Mouse (Mus musculus): ENCODE results near the gene Tkt. TPM values are rescaled to one million over a fixed set of nuclear protein-coding genes. Genes with fewer than 3 reads are reported as not detected.

Tkt gene
- total RNA-seq, 2 experiments from 2014 or later = 314 to 322 TPM

DNA sequence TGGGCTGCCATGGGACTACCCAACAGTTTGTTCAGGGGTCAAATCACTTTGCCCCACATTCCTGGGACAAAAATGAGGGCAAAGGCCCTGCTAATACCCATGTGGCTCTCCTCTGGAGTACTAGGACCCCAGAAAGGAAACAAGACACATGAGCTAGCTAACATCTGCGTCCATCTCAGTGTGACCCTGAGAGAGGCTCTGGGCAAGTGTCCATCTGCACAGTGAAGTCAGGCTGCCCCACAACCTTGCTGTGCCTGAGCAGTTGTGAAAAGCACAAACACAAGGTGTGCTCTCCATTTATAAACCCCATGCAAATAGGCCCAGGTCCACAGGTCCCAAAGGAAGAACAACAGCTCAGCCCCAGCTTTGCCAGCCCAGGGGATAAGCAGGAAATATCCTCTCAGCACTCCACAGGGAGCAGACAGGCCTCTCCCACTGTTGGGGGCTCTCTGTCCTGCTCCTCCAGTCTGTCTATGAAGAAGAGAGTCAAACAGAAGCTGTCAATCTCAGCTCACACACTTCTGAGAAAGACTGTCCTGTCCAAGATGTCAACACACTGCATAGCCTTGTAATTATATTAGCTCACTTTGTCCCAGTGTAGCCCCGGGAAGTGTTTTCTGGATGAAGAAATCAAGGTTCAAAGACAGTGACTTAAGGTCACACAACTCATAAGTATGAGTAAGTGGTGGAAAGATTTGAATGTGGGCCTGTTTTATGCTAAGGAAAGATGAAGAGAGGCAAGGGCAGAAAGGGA, 65.0 kb downstream of the Tkt start:
- intact Hi-C loops (cut with DNase I) = no loop called here
- no peak for DNase-seq

DNA sequence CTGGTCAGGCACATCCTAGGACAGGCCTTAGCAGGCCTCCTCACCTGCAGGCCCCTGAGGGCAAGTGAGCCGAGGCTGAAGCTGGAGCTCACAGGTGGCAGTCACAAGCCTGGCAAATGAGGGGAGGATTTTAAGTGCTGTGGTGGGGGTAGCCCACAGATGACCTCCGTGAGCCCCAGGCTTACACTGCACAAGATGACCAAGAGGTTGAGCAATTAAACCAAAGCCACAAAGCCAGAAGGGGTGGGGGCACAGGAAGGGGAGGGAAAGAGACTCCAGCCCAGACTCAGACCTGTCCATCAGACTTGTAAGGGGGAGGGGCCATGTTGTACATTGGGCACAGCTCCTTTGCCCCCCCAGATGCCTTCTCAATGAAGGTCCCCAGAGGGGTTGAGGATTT, 68.6 kb downstream of the Tkt start:
- intact Hi-C loops (cut with DNase I) = no loop called here
- DNase-seq = no peak

DNA sequence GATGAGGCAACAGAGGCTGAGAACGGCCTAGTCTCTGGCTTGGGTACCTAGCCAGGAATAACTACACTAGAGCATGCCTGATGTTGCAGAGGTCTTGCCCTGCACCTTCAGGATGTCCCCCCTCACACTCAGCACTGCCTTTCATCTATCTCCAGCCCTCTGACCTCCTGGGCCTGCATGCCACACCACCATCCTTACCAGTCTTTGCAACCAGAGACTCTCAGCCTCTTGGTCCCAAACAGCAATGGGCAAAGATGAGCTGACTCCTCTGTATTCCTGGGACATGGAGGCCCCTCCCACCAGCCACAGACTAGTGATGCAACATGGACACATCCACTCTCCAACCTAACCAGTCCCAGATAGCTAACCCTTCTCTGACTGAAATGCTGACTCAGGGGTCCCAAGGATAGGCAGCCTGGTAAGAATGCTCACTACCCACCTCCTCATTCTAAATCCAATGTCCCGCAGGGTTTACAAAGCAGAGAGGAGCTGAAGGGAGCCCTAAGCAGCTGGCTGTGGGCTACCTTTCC, 70.7 kb downstream of the Tkt start:
- no peak for DNase-seq
- intact Hi-C loops (cut with DNase I) = no loop called here

DNA sequence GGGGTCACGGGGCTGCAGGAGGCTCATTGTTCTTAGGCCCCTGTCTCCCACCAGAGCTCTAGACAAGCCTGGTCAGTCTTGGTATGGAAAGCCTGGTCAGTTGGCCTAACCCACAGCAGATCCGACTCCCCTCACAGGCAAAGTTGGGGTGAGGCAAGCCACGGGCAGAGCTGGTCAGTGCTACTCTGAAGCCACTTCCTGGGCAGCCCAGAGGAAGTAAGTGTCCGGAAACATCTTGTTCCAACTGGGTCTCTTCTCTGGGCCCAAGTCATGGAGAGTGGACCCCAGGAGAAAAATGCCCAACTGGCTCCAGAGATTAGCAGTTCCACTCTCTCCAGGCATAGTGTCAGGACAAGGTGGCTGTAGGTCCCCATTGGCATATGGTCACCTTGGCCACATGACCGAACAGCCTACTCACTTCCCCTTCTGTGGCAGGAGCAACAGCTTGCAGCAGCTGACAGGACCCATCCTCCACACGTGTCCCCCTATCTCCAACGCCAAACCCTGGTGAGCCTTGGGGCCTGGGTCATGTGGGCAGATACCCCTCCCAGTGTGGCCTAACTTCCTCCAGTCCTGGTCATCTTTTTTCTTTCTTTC, 71.9 kb downstream of the Tkt start:
- no peak for DNase-seq
- intact Hi-C loops (cut with DNase I) = no loop called here

DNA sequence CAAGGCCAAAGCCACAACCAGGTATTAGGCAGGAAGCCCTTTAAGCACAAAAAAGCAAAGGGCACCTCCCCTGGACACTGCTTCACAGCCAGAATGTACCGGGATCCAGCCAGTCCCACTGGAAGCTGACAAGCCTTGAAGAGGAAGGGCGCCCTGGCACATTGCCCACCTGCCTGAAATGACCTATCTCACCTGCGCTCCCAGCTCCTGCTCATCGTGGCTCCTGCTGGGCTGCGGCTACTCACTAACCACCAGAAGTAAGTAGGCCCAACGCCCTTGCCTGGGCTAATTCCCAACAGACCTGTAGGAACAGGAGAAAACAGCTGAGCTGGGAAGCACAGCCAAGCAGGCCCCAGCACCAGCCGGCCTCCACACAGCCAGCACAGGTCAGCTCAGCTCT, 74.0 kb downstream of the Tkt start:
- no peak for DNase-seq
- intact Hi-C loops (cut with DNase I) = no loop called here

DNA sequence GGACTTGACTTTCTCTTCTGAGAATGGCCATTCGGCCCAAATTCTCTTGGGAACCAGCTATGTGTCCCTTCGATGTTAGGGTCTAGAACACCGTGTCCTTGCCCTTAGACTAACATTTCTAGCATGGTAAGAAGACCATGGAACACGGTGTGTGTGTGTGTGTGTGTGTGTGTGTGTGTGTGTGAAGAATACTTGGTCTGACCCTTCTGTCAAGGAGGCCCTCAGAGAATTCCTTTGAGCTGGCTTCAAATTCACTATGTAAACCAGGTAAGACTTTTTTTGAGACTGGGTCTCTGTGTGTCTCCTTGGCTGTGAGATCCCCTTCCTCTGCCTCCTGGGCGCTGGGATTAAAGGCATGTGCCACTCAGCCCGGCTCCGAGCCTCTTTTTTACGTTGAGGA, 74.4 kb downstream of the Tkt start:
- intact Hi-C loops (cut with DNase I) = no loop called here
- DNase-seq = no peak

Small RNA genes lying within 50 kb of the gene (microRNA-seq; reads per million reads assigned to microRNA genes)
- gene Mir3076 = 13.5 reads per million, percentile 31 among the genes with 10 or more reads in this experiment

Other genes with a start within 250 kb of the Tkt start
- gene Dcp1a, start 68.8 kb upstream of the Tkt start, total RNA-seq (2021) = 10 to 100 TPM; 21.4 to 21.9 TPM
- gene Cacna1d, start 56.9 kb upstream of the Tkt start, total RNA-seq (2021) = 10 to 100 TPM; 59.7 to 60.9 TPM
- 10 to 100 TPM; 39.5 to 41.4 TPM for gene Prkcd, start 77.9 kb downstream of the Tkt start, total RNA-seq (2021)
- 10 to 100 TPM in 1 of 2 experiments, 1 to 10 TPM in 1; 8.3 to 11.9 TPM for gene Rft1, start 106.0 kb downstream of the Tkt start, total RNA-seq (2021)
- gene Sfmbt1, start 166.5 kb downstream of the Tkt start, total RNA-seq (2021) = 10 to 100 TPM; 28.3 to 32.4 TPM